11 mouse cellular contexts compared by ENCODE assay signal in genomic region chr11:48796290-48796689, GRCm38 (mm10).
"Had no signal": no experiment of that assay in that cellular context is flagged by ENCODE, and none has a peak within 500 bp of the region (broad histone marks: within the 10 kb centered on the region; RNA-seq: fewer than 3 reads in every experiment).

No protein-coding gene starts in this region.

- H3K27ac ChIP-seq: limb, embryonic 12.5 days; macrophage; midbrain, embryonic 15.5 days; neural tube, embryonic 12.5 days had no signal

- H3K27me3 ChIP-seq: limb, embryonic 12.5 days; megakaryocyte, embryonic 14.5 days; midbrain, embryonic 15.5 days; neural tube, embryonic 12.5 days had no signal

- H3K4me3 ChIP-seq: limb, embryonic 12.5 days; midbrain, embryonic 15.5 days; neural tube, embryonic 12.5 days had no signal

- H3K9ac ChIP-seq: limb, embryonic 12.5 days; midbrain, embryonic 15.5 days; neural tube, embryonic 12.5 days had no signal

- H3K4me2 ChIP-seq: limb, embryonic 12.5 days; midbrain, embryonic 11.5 days; midbrain, embryonic 15.5 days; neural tube, embryonic 12.5 days had no signal

- ATAC-seq: midbrain, embryonic 15.5 days had no signal

- DNase-seq: kidney, adult 11 months; kidney, postnatal 36 days; layer of hippocampus, adult 9-11 months; thymus, adult 18-20 months; thymus, postnatal 14 days had no signal

- H3K9me3 ChIP-seq: limb, embryonic 12.5 days; megakaryocyte, embryonic 14.5 days; midbrain, embryonic 15.5 days; neural tube, embryonic 12.5 days had no signal

- H3K36me3 ChIP-seq: midbrain, embryonic 15.5 days; neural tube, embryonic 12.5 days had no signal
